Mouse (Mus musculus) lung, embryonic 16.5 days (tissue): ENCODE measurements at regions not wholly inside any gene's neighbourhood (a gene's known extent, or its start where the extent isn't known, plus 50 kb on each side); places are given as distances from the start of the nearest gene placed in this dataset.

Experiments used
- ATAC-seq: fragments of 200-750 bp; cut with Nextera tagmentation; 2 replicates; pipeline ENCODE4 v1.8.0; 2017; ENCODE audit warnings: low read depth, mild to moderate bottlenecking, moderate library complexity
- H3K27ac ChIP-seq: fragments of 300-500 bp; sonication (generic); 2 replicates; pipeline ENCODE4 v1.5.1; 2014; ENCODE audit warnings: mild to moderate bottlenecking, control low read depth, low read length
- H3K27me3 ChIP-seq: fragments of 300-500 bp; sonication (generic); 2 replicates; pipeline ENCODE4 v1.6.1; 2014; ENCODE audit warnings: low read depth, low read length, mixed read lengths; ENCODE audit not compliant: control insufficient read depth, insufficient read depth
- H3K36me3 ChIP-seq: fragments of 300-500 bp; sonication (generic); 2 replicates; pipeline ENCODE4 v1.6.1; 2014; ENCODE audit warnings: low read length; ENCODE audit not compliant: control insufficient read depth, insufficient read depth
- H3K4me1 ChIP-seq: fragments of 300-500 bp; sonication (generic); replicated peaks from 2 replicates; pipeline ENCODE4 v1.6.1; 2014; ENCODE audit warnings: low read length, mixed read lengths; ENCODE audit not compliant: control insufficient read depth, insufficient read depth
- H3K4me2 ChIP-seq: fragments of 300-500 bp; sonication (generic); 2 replicates; pipeline ENCODE4 v1.6.1; 2014; ENCODE audit warnings: low read depth, low read length, control low read depth
- H3K4me3 ChIP-seq: fragments of 300-500 bp; sonication (generic); 2 replicates; pipeline ENCODE4 v1.5.1; 2014; ENCODE audit warnings: mild to moderate bottlenecking, low read length, control low read depth
- H3K9ac ChIP-seq: fragments of 300-500 bp; sonication (generic); 2 replicates; pipeline ENCODE4 v1.6.1; 2014; ENCODE audit warnings: low read length, control low read depth
- H3K9me3 ChIP-seq: fragments of 300-500 bp; sonication (generic); 2 replicates; pipeline ENCODE4 v1.6.1; 2016; ENCODE audit warnings: low read length; ENCODE audit not compliant: control insufficient read depth
- WGBS: fragments of 180-500 bp; shearing (Covaris S2); extraction: QIAGEN DNeasy Blood & Tissue Kit; methylation state at CpG from one replicate; pipeline ENCODE4 v1.1.7; 2014; 5-methylcytosine and 5-hydroxymethylcytosine counted together

GRCm38 (mm10) chr10:118997034-118997433, 127.0 kb upstream of the Dyrk2 start:
- Histone ChIP-seq H3K9me3 (no peaks in the 10 kb centered on the region), H3K4me2 (no peak overlapping the region), H3K36me3 (no peaks in the 10 kb centered on the region), H3K4me3 (no peak overlapping the region), H3K4me1 (no peaks in the 10 kb centered on the region), H3K27me3 (no peaks in the 10 kb centered on the region; the same call in 1 of the 2 replicates), H3K9ac (no peak overlapping the region), H3K27ac (no peak overlapping the region)
- no peak for ATAC-seq
- WGBS = 77% methylated on average over 2 of the region's 2 CpGs

- Histone ChIP-seq H3K9ac (no peak overlapping the region), H3K4me2 (no peak overlapping the region), H3K27ac (no peak overlapping the region), H3K36me3 (no peaks in the 10 kb centered on the region), H3K4me1 (peaks cover 3% of the 10 kb centered on the region; the same call in 1 of the 2 replicates), H3K4me3 (no peak overlapping the region), H3K27me3 (no peaks in the 10 kb centered on the region; the same call in 1 of the 2 replicates), H3K9me3 (no peaks in the 10 kb centered on the region)
- WGBS = 51% methylated on average over 15 of the region's 15 CpGs
- ATAC-seq = no peak; the same call in 1 of the 2 replicates
These were observed 124.0 kb upstream of the Dyrk2 start for GRCm38 (mm10) chr10:118993819-118994574.

GRCm38 (mm10) chr10:118991213-118991612, 121.2 kb upstream of the Dyrk2 start:
- H3K4me2 ChIP-seq = no peak overlapping the region
- no peaks in the 10 kb centered on the region for H3K36me3 ChIP-seq
- ATAC-seq = peak; percentile 71
- no peak overlapping the region for H3K4me3 ChIP-seq
- H3K9me3 ChIP-seq = no peaks in the 10 kb centered on the region
- no peak overlapping the region for H3K27ac ChIP-seq
- no peak overlapping the region for H3K9ac ChIP-seq
- no peaks in the 10 kb centered on the region; the same call in 1 of the 2 replicates for H3K27me3 ChIP-seq
- 39% methylated on average over 7 of the region's 7 CpGs for whole genome bisulfite sequencing
- H3K4me1 ChIP-seq = peaks cover 3% of the 10 kb centered on the region; the same call in 1 of the 2 replicates

GRCm38 (mm10) chr10:118990500-118990899, 120.5 kb upstream of the Dyrk2 start:
- no peaks in the 10 kb centered on the region for H3K36me3 ChIP-seq
- H3K27ac ChIP-seq = no peak overlapping the region
- H3K9me3 ChIP-seq = no peaks in the 10 kb centered on the region
- 45% methylated on average over 6 of the region's 6 CpGs for WGBS
- H3K4me3 ChIP-seq = no peak overlapping the region
- no peak overlapping the region for H3K4me2 ChIP-seq
- peaks cover 3% of the 10 kb centered on the region; the same call in 1 of the 2 replicates for H3K4me1 ChIP-seq
- no peaks in the 10 kb centered on the region; the same call in 1 of the 2 replicates for H3K27me3 ChIP-seq
- H3K9ac ChIP-seq = no peak overlapping the region
- no peak for ATAC-seq

- Histone ChIP-seq H3K27me3 (no peaks in the 10 kb centered on the region; the same call in 1 of the 2 replicates), H3K36me3 (no peaks in the 10 kb centered on the region), H3K27ac (no peak overlapping the region), H3K4me3 (no peak overlapping the region), H3K9me3 (no peaks in the 10 kb centered on the region), H3K9ac (no peak overlapping the region), H3K4me1 (peaks cover 3% of the 10 kb centered on the region; the same call in 1 of the 2 replicates), H3K4me2 (no peak overlapping the region)
- no peak for ATAC-seq
- WGBS = 64% methylated on average over 10 of the region's 10 CpGs
These were observed 119.8 kb upstream of the Dyrk2 start for GRCm38 (mm10) chr10:118989812-118990211.

GRCm38 (mm10) chr10:118988249-118988648, 118.2 kb upstream of the Dyrk2 start:
- Histone ChIP-seq H3K4me1 (peaks cover 3% of the 10 kb centered on the region; the same call in 1 of the 2 replicates), H3K9me3 (peaks cover 3% of the 10 kb centered on the region), H3K9ac (no peak overlapping the region), H3K36me3 (no peaks in the 10 kb centered on the region), H3K4me2 (no peak overlapping the region), H3K27ac (no peak overlapping the region), H3K4me3 (no peak overlapping the region), H3K27me3 (no peaks in the 10 kb centered on the region; the same call in 1 of the 2 replicates)
- ATAC-seq = no peak
- WGBS = 72% methylated on average over 6 of the region's 6 CpGs

GRCm38 (mm10) chr10:118984580-118984979, 114.6 kb upstream of the Dyrk2 start:
- whole genome bisulfite sequencing = 74% methylated on average over 5 of the region's 5 CpGs
- H3K27ac ChIP-seq = no peak overlapping the region
- no peak overlapping the region for H3K9ac ChIP-seq
- H3K4me1 ChIP-seq = no peaks in the 10 kb centered on the region; the same call in 1 of the 2 replicates
- H3K36me3 ChIP-seq = no peaks in the 10 kb centered on the region
- H3K27me3 ChIP-seq = no peaks in the 10 kb centered on the region
- no peak overlapping the region for H3K4me2 ChIP-seq
- no peak for ATAC-seq
- H3K9me3 ChIP-seq = peaks cover 3% of the 10 kb centered on the region
- H3K4me3 ChIP-seq = no peak overlapping the region

GRCm38 (mm10) chr10:118981446-118981845, 111.4 kb upstream of the Dyrk2 start:
- Histone ChIP-seq H3K4me3 (no peak overlapping the region), H3K27me3 (no peaks in the 10 kb centered on the region), H3K4me1 (peaks cover 4% of the 10 kb centered on the region), H3K9me3 (peaks cover 3% of the 10 kb centered on the region), H3K36me3 (no peaks in the 10 kb centered on the region), H3K9ac (no peak overlapping the region), H3K27ac (no peak overlapping the region), H3K4me2 (no peak overlapping the region)
- WGBS = 71% methylated on average over 5 of the region's 5 CpGs
- no peak for ATAC-seq

- Histone ChIP-seq H3K9ac (no peak overlapping the region), H3K27ac (no peak overlapping the region), H3K27me3 (no peaks in the 10 kb centered on the region), H3K4me2 (no peak overlapping the region), H3K9me3 (peaks cover 3% of the 10 kb centered on the region), H3K36me3 (no peaks in the 10 kb centered on the region), H3K4me1 (peaks cover 4% of the 10 kb centered on the region), H3K4me3 (no peak overlapping the region)
- peak; percentile 52; the same call in 1 of the 2 replicates for ATAC-seq
- 23% methylated on average over 13 of the region's 13 CpGs for WGBS
These were observed 109.3 kb upstream of the Dyrk2 start for GRCm38 (mm10) chr10:118979339-118979738.
